Mouse (Mus musculus) left cerebral cortex, postnatal 36 days (tissue): Measurements from ENCODE around the gene Gjb3. TPM values are rescaled to one million over a fixed set of nuclear protein-coding genes. Genes with fewer than 3 reads are reported as not detected.

Experiments used
- DNase-seq, 2 experiments: peaks; one replicate each; pipeline ENCODE4 v3.0.0; 2021 to 2022; ENCODE audit warnings: low spot score in 2 of 2, mixed read lengths in 1 of 2
- intact Hi-C: fragments of 180-260 bp; cut with DNase I; formaldehyde crosslinking; loops from one replicate; pipeline ENCODE4 v1.15.1; 2025
- total RNA-seq, 2 experiments: library from RNA; stranded (reverse); gene quantifications; 2 replicates each; pipeline ENCODE4 v1.2.3; 2021

The Gjb3 gene
- total RNA-seq, 2 experiments from 2014 or later: not detected

GRCm38 (mm10) chr4:127306915-127307314 is 23.7 kb downstream of the Gjb3 start:
- intact Hi-C loops: no loop called here
- DNase-seq: no peak

GRCm38 (mm10) chr4:127303796-127304195 is 26.8 kb downstream of the Gjb3 start:
- DNase-seq: no peak
- intact Hi-C loops: no loop called here

GRCm38 (mm10) chr4:127300503-127300902 is 30.1 kb downstream of the Gjb3 start:
- no peak for DNase-seq
- intact Hi-C loops: no loop called here

- DNase-seq: no peak
- intact Hi-C loops: no loop called here
These were observed 38.0 kb downstream of the Gjb3 start for GRCm38 (mm10) chr4:127292631-127293030.

- no peak for DNase-seq
- intact Hi-C loops: no loop called here
These were observed 41.5 kb downstream of the Gjb3 start for GRCm38 (mm10) chr4:127289039-127289548.

- no peak for DNase-seq
- intact Hi-C loops: no loop called here
These were observed 43.7 kb downstream of the Gjb3 start for GRCm38 (mm10) chr4:127286907-127287306.

GRCm38 (mm10) chr4:127279241-127279640 is 51.4 kb downstream of the Gjb3 start:
- intact Hi-C loops: no loop called here
- DNase-seq: no peak

GRCm38 (mm10) chr4:127278451-127279001 is 52.1 kb downstream of the Gjb3 start:
- intact Hi-C loops: no loop called here
- no peak for DNase-seq

Other genes with a start within 250 kb of the Gjb3 start
- 1 to 10 TPM; 1.9 to 4.1 TPM for gene Tmem35b, start 207.2 kb downstream of the Gjb3 start, total RNA-seq
- gene Dlgap3, start 161.6 kb downstream of the Gjb3 start, total RNA-seq: 100 to 1,000 TPM; 380 to 420 TPM
- gene Smim12, start 87.1 kb downstream of the Gjb3 start, total RNA-seq: 10 to 100 TPM; 52.6 to 59.2 TPM
- gene Gja4, start 16.8 kb downstream of the Gjb3 start, total RNA-seq: 1 to 10 TPM; 3.6 to 4.5 TPM
- gene Gjb4, start 23.2 kb upstream of the Gjb3 start, total RNA-seq: not detected
- gene Gjb5, start 27.3 kb upstream of the Gjb3 start, total RNA-seq: not detected